Mouse (Mus musculus): ENCODE results near the gene Foxn3. TPM values are rescaled to one million over a fixed set of nuclear protein-coding genes. Genes with fewer than 3 reads are reported as not detected.

Gene Foxn3
- polyA plus RNA-seq, 1 experiment from 2014 or later, result 88.9 TPM

DNA sequence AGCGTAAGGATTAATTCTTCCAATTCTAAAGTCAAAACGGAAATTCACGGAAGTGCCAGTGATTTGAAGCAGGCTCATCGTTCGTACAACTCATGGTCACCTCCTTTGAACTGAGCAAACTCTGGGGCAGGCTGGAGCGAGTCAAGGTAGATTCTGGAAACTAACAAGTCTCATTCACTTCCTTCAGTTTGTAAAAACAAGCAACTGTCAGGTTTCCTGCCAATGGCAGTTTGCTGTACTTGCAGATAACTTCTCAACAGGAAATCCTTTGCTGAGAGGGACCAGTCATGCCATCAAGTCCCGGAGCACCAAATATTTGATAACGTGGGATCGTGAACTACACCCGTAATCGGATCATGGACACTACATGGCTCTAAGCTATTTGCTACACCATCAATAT lies 3.9 kb downstream of the Foxn3 start:
- Histone ChIP-seq H3K27ac (no peak overlapping the region), H3K4me3 (no peak overlapping the region), H3K36me3 (no peaks in the 10 kb centered on the region), H3K27me3 (replicated peaks) (no peaks in the 10 kb centered on the region), H3K4me2 (replicated peaks) (no peak overlapping the region), H3K9ac (no peak overlapping the region), H3K9me3 (no peaks in the 10 kb centered on the region), H3K4me1 (peaks cover 15% of the 10 kb centered on the region)
- ATAC-seq (ENCODE audit: low FRiP score, low read depth), result no peak
- 91% methylated on average over 11 of the region's 11 CpGs for WGBS

DNA sequence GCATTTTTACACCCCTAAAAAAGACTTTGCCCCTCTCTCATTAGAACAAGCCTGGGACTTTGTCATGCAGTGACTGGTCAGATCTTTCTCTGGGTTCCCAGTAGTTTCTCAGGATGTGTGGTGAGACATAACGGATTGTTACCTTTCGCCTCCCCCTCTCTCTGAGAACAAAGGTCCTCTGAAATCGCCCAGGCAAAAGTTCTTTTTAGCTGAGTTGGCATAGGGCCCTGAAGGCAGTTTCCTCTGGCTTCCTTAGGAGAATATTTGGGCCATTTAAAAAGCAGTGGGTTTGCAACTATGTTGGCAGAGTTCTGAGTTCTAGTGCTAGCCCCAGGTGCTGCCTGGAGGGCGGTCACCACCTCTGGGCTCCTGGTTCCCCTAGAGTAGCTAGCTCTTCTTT lies 4.9 kb downstream of the Foxn3 start:
- ATAC-seq (ENCODE audit: low FRiP score, low read depth), result no peak
- Histone ChIP-seq H3K36me3 (no peaks in the 10 kb centered on the region), H3K27ac (no peak overlapping the region), H3K27me3 (replicated peaks) (no peaks in the 10 kb centered on the region), H3K9ac (no peak overlapping the region), H3K4me1 (peaks cover 15% of the 10 kb centered on the region), H3K9me3 (no peaks in the 10 kb centered on the region), H3K4me2 (replicated peaks) (no peak overlapping the region), H3K4me3 (no peak overlapping the region)
- WGBS, result 86% methylated on average over 4 of the region's 4 CpGs

DNA sequence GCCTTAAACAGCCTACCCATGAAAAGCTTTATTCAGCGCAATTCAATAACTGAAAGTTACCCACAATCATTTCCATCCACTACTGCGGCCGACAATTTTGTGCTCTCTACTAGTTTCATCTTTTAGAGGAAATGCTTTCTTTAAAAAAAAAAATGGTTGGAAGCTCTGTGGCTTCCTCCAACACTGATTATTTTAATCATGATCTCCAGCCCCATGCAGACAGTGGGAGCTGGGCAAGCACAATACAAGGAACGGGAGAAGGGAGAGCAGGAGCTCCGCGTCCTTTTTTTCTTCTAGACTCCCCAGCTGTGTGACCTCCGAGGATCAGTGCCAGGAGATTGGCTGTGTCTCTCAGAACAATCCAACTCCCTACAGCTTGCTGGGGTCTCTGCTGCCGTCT lies 5.9 kb downstream of the Foxn3 start:
- ATAC-seq (ENCODE audit: low FRiP score, low read depth), result no peak
- Histone ChIP-seq H3K4me2 (replicated peaks) (no peak overlapping the region), H3K4me1 (peaks cover 15% of the 10 kb centered on the region), H3K27ac (no peak overlapping the region), H3K9ac (no peak overlapping the region), H3K9me3 (no peaks in the 10 kb centered on the region), H3K36me3 (no peaks in the 10 kb centered on the region), H3K4me3 (no peak overlapping the region), H3K27me3 (replicated peaks) (no peaks in the 10 kb centered on the region)
- 85% methylated on average over 8 of the region's 8 CpGs for WGBS

DNA sequence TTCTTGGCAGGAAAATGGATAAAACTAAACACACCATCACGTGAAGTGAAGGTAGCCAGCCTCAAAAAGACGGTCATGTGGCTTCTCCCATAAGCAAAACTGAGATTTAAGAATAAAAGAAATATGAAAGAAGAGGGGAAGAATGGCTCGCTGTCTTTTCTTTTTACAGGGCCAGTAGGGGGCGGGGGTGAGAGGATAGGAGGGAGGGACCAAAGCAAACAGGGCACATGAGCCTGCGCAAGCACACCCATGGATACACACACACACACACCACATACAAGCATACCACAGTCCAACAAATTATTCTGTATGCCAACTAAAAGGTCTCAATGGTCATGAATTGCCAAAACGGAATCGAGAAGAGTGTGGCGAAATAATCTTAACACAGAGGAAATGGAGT lies 12.8 kb downstream of the Foxn3 start:
- Histone ChIP-seq H3K9ac (no peak overlapping the region), H3K4me2 (replicated peaks) (no peak overlapping the region), H3K4me3 (no peak overlapping the region), H3K4me1 (peaks cover 7% of the 10 kb centered on the region; the same call in 1 of the 2 replicates), H3K27me3 (replicated peaks) (no peaks in the 10 kb centered on the region), H3K36me3 (no peaks in the 10 kb centered on the region), H3K9me3 (no peaks in the 10 kb centered on the region), H3K27ac (no peak overlapping the region)
- 64% methylated on average over 8 of the region's 8 CpGs for WGBS
- no peak for ATAC-seq (ENCODE audit: low FRiP score, low read depth)

DNA sequence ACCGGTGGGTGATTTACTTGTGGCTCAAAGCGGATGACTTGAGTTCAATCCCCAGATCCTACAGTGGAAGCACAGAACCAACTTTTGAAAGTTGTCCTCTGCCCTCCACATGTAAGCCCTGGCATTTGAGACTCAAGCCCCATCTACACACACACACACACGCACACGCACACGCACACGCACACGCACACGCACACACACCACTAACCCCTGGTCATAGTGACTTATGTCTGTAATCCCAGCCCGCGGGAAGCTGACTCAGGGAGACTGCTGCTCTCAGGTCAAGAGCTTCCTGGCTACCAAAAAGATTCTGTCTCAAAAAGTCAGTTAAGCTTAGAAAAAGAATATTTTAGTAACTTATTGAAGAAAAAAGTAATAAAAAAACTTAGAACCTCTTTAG lies 13.6 kb downstream of the Foxn3 start:
- WGBS, result 94% methylated on average over 10 of the region's 10 CpGs
- Histone ChIP-seq H3K4me3 (no peak overlapping the region), H3K27ac (no peak overlapping the region), H3K9me3 (no peaks in the 10 kb centered on the region), H3K36me3 (no peaks in the 10 kb centered on the region), H3K9ac (no peak overlapping the region), H3K4me1 (peaks cover 10% of the 10 kb centered on the region; the same call in 1 of the 2 replicates), H3K4me2 (replicated peaks) (no peak overlapping the region), H3K27me3 (replicated peaks) (no peaks in the 10 kb centered on the region)
- ATAC-seq (ENCODE audit: low FRiP score, low read depth), result no peak

DNA sequence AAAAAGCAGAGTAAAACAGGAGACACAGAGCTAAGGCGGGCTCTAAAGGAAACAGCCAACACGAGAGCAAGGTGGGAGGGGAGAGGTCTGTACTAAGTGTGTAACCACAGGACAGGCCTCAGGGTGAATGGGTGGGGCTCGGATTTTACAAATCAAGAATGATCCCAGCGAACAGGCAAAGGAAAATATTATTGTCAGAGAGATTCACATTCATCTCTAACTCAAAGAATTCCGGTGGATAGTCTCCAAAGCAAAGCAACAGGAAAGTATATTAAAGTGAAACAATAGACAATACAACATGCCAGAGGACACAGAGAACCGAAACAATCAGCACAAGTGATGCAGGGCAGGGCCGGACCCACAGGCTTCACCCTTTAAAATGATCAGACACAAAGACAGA lies 15.0 kb downstream of the Foxn3 start:
- no peaks in the 10 kb centered on the region for H3K27me3 ChIP-seq (replicated peaks)
- no peak overlapping the region for H3K9ac ChIP-seq
- ATAC-seq (ENCODE audit: low FRiP score, low read depth), result no peak
- no peaks in the 10 kb centered on the region for H3K9me3 ChIP-seq
- 83% methylated on average over 7 of the region's 7 CpGs for WGBS
- H3K4me3 ChIP-seq, result no peak overlapping the region
- no peaks in the 10 kb centered on the region for H3K36me3 ChIP-seq
- H3K4me2 ChIP-seq (replicated peaks), result no peak overlapping the region
- H3K27ac ChIP-seq, result no peak overlapping the region
- peaks cover 10% of the 10 kb centered on the region; the same call in 1 of the 2 replicates for H3K4me1 ChIP-seq

DNA sequence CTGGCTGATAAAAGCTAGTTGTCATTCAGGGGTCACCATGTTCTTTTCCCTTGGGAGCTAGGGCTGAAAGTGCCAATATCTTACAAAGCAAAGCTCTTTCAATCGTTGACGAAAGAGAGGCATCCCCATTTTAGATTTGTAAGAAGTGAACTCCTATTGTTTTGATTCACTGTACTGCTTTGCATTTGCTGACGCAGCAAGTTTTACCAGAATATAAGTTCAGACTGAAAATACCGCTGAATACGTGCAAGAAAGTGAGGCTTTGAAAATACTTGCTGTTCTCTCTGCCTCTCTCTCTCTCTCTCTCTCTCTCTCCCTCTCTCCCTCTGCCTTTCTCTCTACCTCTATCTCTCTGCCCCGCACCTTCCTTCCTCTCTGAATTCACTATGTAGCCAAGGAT lies 16.1 kb downstream of the Foxn3 start:
- Histone ChIP-seq H3K9me3 (no peaks in the 10 kb centered on the region), H3K4me1 (peaks cover 10% of the 10 kb centered on the region; the same call in 1 of the 2 replicates), H3K27ac (no peak overlapping the region), H3K36me3 (no peaks in the 10 kb centered on the region), H3K4me2 (replicated peaks) (no peak overlapping the region), H3K27me3 (replicated peaks) (no peaks in the 10 kb centered on the region), H3K4me3 (no peak overlapping the region), H3K9ac (no peak overlapping the region)
- no peak for ATAC-seq (ENCODE audit: low FRiP score, low read depth)
- WGBS, result 91% methylated on average over 6 of the region's 6 CpGs

DNA sequence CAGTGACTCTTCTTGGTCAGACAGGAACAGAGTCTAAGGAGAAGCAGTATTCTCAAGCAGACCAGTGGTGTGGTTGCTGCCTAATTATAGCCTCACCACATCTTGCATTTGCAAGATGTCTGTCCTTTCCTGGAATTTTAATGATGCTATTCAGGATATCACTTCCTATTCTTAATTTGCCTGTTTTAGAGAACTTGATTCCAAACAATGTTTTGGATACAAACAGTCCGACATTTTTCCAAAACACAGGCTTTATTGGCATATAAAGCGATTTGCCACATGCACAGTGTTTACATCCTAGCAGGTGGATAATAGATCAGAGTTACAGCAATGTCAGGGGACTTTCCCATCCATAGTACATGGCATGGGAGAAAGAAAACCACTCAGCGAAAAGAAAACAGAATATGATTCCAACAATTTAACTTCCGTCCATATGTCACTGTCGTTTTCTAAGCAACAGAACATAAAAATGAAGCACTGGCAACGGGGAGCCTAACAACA lies 18.1 kb downstream of the Foxn3 start:
- H3K4me1 ChIP-seq, result peaks cover 10% of the 10 kb centered on the region; the same call in 1 of the 2 replicates
- no peaks in the 10 kb centered on the region for H3K9me3 ChIP-seq
- ATAC-seq (ENCODE audit: low FRiP score, low read depth), result no peak
- no peak overlapping the region for H3K27ac ChIP-seq
- H3K9ac ChIP-seq, result no peak overlapping the region
- 64% methylated on average over 6 of the region's 6 CpGs for WGBS
- no peak overlapping the region for H3K4me2 ChIP-seq (replicated peaks)
- no peak overlapping the region for H3K4me3 ChIP-seq
- no peaks in the 10 kb centered on the region for H3K27me3 ChIP-seq (replicated peaks)
- H3K36me3 ChIP-seq, result no peaks in the 10 kb centered on the region

DNA sequence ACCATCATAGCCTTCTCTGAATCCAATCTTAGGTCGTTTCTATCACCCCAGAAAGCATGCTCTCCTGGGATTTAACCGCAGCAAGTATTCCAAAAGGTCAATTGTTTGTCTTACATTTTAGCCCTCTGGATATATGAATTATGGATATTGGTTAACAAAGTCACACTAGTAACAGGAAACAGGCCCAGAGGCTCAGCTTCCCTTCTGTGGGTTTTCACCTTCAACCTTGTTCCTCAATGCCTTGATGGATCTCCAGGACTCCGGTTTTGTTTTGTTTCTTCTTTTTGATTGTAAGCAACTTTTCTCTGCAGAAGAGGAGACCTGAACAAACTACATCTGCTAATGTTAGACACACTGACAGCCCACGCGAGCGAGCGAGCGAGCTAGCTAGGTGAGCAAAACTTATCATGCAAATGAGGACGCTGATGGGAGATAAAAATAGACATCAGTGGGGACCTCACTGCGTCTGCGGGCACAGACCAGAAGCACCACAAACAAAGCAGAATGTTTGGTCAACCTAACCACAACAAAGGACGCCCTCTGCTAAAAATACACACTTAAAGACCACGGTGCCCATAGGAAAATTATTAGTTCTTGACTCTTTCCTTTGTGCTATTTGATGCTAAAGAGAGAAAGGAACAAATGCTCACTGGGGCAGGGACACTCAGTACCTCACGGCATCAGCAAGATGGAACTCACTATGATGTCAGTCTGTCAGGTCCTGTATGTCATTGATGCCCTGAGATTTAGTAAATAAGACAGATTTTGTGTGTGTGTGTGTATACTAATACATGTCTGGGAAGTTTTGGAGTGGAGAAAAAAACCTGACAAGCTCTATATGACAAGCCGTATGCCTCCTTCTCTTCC lies 18.9 kb downstream of the Foxn3 start:
- Histone ChIP-seq H3K9me3 (no peaks in the 10 kb centered on the region), H3K4me2 (replicated peaks) (no peak overlapping the region), H3K27ac (no peak overlapping the region), H3K36me3 (no peaks in the 10 kb centered on the region), H3K9ac (no peak overlapping the region), H3K27me3 (replicated peaks) (no peaks in the 10 kb centered on the region), H3K4me1 (peaks cover 10% of the 10 kb centered on the region; the same call in 1 of the 2 replicates), H3K4me3 (no peak overlapping the region)
- 87% methylated on average over 15 of the region's 15 CpGs for WGBS
- no peak for ATAC-seq (ENCODE audit: low FRiP score, low read depth)

DNA sequence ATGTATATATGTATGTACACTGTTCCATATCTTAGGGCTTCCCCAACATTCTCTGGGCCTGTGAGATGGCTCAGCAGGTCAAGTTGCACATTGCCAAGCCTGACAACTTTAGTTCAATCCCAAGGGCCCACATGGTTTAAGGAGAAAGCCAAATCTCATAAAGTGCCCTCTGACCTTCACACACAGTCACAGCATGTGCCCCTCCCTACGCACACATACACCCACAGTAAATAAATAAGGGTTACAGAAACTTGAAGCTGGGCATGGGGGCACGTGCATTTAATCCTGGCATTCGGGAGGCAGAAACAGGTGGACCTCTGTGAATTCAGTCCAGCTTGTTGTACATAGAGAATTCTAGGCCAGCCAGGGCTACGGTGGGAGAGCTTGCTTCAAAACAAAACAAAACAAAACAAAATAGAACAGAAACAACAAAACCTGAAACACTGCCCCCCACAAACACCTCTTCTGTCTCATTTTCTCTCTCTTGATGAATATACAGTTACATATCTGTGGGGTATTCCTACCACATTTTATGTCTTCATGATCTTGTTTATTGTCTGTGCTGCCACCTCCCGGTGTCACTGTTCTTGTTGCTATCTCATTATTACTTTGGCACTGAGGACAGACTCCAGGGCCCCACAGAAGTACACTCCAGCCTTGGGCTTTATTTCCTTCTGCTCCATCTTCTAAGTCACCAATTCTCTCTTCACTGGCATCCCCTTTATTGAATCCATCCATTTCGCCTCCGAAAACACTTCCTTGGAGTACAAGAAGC lies 19.8 kb downstream of the Foxn3 start:
- Histone ChIP-seq H3K4me3 (no peak overlapping the region), H3K9ac (no peak overlapping the region), H3K4me1 (peaks cover 10% of the 10 kb centered on the region; the same call in 1 of the 2 replicates), H3K27me3 (replicated peaks) (no peaks in the 10 kb centered on the region), H3K9me3 (no peaks in the 10 kb centered on the region), H3K4me2 (replicated peaks) (no peak overlapping the region), H3K27ac (no peak overlapping the region), H3K36me3 (no peaks in the 10 kb centered on the region)
- ATAC-seq (ENCODE audit: low FRiP score, low read depth), result no peak
- WGBS, result 88% methylated on average over 7 of the region's 7 CpGs

DNA sequence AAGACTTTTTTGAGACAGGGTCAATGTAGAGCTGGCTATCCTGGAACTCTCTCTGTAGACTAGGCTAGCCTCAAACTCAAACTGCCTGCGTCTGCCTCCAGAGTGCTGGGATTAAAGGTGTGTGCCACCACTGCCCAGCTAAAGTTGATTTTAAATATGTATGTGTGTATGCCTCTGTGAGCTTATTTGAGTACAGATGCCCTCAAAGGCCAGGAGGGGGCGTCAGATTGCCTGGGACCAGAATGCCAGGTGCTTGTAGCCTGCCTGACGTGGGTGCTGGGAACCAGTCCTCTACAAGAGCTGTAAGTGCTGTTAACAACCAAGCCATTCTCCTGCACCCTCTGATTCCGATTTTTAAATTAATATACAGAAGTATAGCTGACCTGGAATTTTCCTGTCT lies 23.2 kb downstream of the Foxn3 start:
- Histone ChIP-seq H3K27ac (no peak overlapping the region), H3K36me3 (no peaks in the 10 kb centered on the region), H3K9me3 (peaks cover 11% of the 10 kb centered on the region; the same call in 1 of the 2 replicates), H3K27me3 (replicated peaks) (no peaks in the 10 kb centered on the region), H3K4me3 (no peak overlapping the region), H3K9ac (no peak overlapping the region), H3K4me2 (replicated peaks) (no peak overlapping the region), H3K4me1 (no peaks in the 10 kb centered on the region)
- WGBS, result 94% methylated on average over 4 of the region's 4 CpGs
- ATAC-seq (ENCODE audit: low FRiP score, low read depth), result no peak

DNA sequence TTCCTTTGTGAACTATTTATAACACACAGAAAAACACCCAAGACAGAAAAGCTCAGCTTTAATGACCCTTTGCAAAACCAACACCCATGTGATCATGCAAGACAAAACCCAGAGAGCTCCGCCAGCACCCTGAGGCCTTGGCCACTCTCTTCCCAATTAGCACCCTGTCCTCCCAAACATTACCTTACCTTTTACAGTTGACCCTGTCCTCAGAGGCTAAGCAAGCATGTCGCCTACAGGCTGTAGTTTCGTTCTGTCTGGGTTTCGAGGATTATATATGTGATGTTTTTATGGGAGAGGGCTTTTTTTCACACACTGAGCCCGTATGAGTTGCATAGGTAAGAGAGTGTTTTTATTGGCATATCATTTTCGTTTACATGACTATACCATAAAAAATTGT lies 26.1 kb downstream of the Foxn3 start:
- Histone ChIP-seq H3K36me3 (no peaks in the 10 kb centered on the region; the same call in none of the 2 replicates), H3K4me2 (replicated peaks) (no peak overlapping the region), H3K9ac (no peak overlapping the region), H3K4me1 (no peaks in the 10 kb centered on the region), H3K4me3 (no peak overlapping the region), H3K27me3 (replicated peaks) (no peaks in the 10 kb centered on the region), H3K27ac (no peak overlapping the region), H3K9me3 (peaks cover 20% of the 10 kb centered on the region; the same call in 1 of the 2 replicates)
- WGBS, result 88% methylated on average over 6 of the region's 6 CpGs
- ATAC-seq (ENCODE audit: low FRiP score, low read depth), result no peak
